Mouse (Mus musculus) ovary, postnatal 36 days (tissue): Measurements from ENCODE around the gene Grin3b.
A peak's percentile ranks its signal among the peaks of the same experiment; 100 is the strongest.
"Not testable (repeated sequence)": the region's sequence is repeated elsewhere in the genome, so short reads cannot be mapped to it uniquely, and the experiment has no call there.

Source experiments
- DNase-seq: peaks from one replicate; pipeline ENCODE4 v3.0.0; 2022; ENCODE audit warnings: low spot score, mixed read lengths

The Grin3b gene

GRCm38 (mm10) chr10:79936284-79936910 is 34.1 kb upstream of the Grin3b start:
- no peak for DNase-seq

GRCm38 (mm10) chr10:79936911-79937441 is 33.5 kb upstream of the Grin3b start:
- DNase-seq = peak; percentile 77

GRCm38 (mm10) chr10:79937775-79938526 is 32.6 kb upstream of the Grin3b start:
- no peak for DNase-seq

GRCm38 (mm10) chr10:79940749-79941148 is 29.8 kb upstream of the Grin3b start:
- no peak for DNase-seq

- no peak for DNase-seq
These were observed 27.5 kb upstream of the Grin3b start for GRCm38 (mm10) chr10:79942988-79943387.

GRCm38 (mm10) chr10:79943471-79943901 is 27.0 kb upstream of the Grin3b start:
- no peak for DNase-seq

GRCm38 (mm10) chr10:79945507-79946234 is 24.8 kb upstream of the Grin3b start:
- no peak for DNase-seq

- no peak for DNase-seq
These were observed 23.7 kb upstream of the Grin3b start for GRCm38 (mm10) chr10:79946752-79947322.

- no peak for DNase-seq
These were observed 23.0 kb upstream of the Grin3b start for GRCm38 (mm10) chr10:79947502-79947901.

GRCm38 (mm10) chr10:79949873-79950272 is 20.6 kb upstream of the Grin3b start:
- no peak for DNase-seq

- no peak for DNase-seq
These were observed 19.9 kb upstream of the Grin3b start for GRCm38 (mm10) chr10:79950661-79951060.

GRCm38 (mm10) chr10:79953946-79954345 is 16.6 kb upstream of the Grin3b start:
- no peak for DNase-seq

- DNase-seq = no peak
These were observed 14.8 kb upstream of the Grin3b start for GRCm38 (mm10) chr10:79955691-79956090.

GRCm38 (mm10) chr10:79956643-79957154 is 13.8 kb upstream of the Grin3b start:
- DNase-seq = no peak

GRCm38 (mm10) chr10:79958140-79958816 is 12.2 kb upstream of the Grin3b start:
- peak; percentile 81 for DNase-seq

- not testable (repeated sequence) for DNase-seq
These were observed 11.1 kb upstream of the Grin3b start for GRCm38 (mm10) chr10:79959412-79959811.

GRCm38 (mm10) chr10:79959847-79960601 is 10.5 kb upstream of the Grin3b start, which contains the start of gene Wdr18:
Gene Wdr18, plus strand, starts transcription at chr10:79960152.
- peak; percentile 99 for DNase-seq

- no peak for DNase-seq
These were observed 9.7 kb upstream of the Grin3b start for GRCm38 (mm10) chr10:79960671-79961294.

- DNase-seq = no peak
These were observed 5.8 kb upstream of the Grin3b start for GRCm38 (mm10) chr10:79964727-79965126.

- DNase-seq = no peak
These were observed 5.2 kb upstream of the Grin3b start for GRCm38 (mm10) chr10:79965325-79965724.
